Mouse (Mus musculus): ENCODE results near the gene Gm14409. TPM values are rescaled to one million over a fixed set of nuclear protein-coding genes. Genes with fewer than 3 reads are reported as not detected.
"Not testable (repeated sequence)": the region's sequence is repeated elsewhere in the genome, so short reads cannot be mapped to it uniquely, and the experiment has no call there.

Gm14409 gene
- not detected in 2 replicates for total RNA-seq (2015)
- total RNA-seq (2017) = 0.74 TPM in 1 of 2 replicates, not detected in the other

DNA sequence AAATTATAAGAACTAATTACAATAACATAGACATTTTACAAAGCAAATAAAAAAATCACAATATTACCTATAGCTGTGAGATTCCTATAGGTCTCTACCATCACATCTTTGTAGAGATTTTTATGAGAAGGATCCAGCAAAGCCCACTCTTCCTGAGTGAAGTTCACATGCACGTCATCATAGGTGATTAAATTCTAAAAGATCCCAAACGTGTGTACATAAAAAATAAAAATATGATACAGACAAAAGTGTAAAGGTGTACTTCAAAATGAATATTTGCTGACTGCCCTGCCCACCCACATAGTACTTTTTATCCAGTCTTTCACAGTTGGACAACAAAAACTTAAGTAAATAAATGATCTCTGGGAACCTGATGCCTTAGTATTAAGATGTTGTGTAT lies at the start of gene Gm14409:
Gene Gm14409, minus strand, starts transcription at position 101 of the 400 bp plus-strand sequence.
- not testable (repeated sequence) for ATAC-seq (replicated peaks; ENCODE audit: poor library complexity)

- not testable (repeated sequence) for ATAC-seq (replicated peaks; ENCODE audit: poor library complexity)
Measured at GRCm38 (mm10) chr2:177309627-177310026, 42.8 kb upstream of the Gm14409 start.

DNA sequence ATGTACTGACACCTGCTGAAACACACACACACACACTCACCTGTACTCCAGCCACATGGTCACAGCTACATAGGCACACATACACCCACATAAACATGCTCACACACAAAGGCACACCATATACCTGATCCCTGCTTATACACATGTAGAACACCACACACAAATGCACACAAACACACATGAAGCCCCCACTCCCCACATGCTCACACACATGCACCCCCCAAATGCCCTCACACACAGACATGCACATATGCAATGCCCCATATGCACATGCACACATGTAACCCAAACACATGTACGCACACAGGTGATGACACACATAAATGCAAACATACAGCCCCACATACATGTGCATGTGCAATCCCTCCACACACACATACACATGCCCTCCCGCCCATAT lies 38.1 kb upstream of the Gm14409 start:
- not testable (repeated sequence) for ATAC-seq (replicated peaks; ENCODE audit: poor library complexity)

DNA sequence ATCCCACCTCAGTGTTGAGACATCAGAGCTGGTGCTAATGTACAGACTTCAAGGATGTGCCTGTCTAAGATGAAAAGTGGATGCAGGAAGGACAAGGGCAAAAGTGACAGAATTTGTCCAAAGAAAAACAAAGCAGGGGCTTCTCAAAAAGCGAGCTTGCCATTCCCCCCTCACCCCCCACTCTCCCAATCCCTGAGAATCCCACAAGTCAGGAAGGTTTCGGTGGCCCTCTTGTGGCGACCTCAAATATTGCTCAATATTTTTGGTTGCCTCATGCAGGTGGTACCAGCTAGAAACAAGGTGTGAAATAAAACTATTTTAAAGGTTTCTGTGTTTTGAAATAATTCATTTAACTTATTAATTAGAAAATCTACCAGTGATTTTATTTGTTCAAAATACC lies 16.9 kb upstream of the Gm14409 start:
- not testable (repeated sequence) for ATAC-seq (replicated peaks; ENCODE audit: poor library complexity)

GRCm38 (mm10) chr2:177277754-177278153 lies 10.9 kb upstream of the Gm14409 start:
- not testable (repeated sequence) for ATAC-seq (replicated peaks; ENCODE audit: poor library complexity)

DNA sequence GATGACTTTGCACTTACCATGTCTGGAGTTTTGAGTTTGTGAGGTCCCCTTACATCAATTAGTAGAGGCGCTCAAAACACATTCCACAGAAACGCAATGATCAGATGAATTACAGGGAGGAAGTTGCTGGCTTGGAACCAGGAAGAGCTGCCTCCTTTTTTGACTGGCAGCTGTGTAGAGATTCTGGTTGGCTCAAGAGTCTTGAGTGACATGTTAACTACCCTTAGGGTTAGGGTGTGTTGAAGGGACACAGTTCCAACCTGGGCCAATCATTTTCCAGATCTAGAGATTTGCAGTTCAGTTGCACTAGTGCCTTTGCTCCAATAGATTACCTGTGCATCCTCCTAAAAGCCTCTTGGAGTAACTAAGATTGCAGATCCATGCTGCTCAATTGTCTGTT lies 5.4 kb upstream of the Gm14409 start:
- not testable (repeated sequence) for ATAC-seq (replicated peaks; ENCODE audit: poor library complexity)

DNA sequence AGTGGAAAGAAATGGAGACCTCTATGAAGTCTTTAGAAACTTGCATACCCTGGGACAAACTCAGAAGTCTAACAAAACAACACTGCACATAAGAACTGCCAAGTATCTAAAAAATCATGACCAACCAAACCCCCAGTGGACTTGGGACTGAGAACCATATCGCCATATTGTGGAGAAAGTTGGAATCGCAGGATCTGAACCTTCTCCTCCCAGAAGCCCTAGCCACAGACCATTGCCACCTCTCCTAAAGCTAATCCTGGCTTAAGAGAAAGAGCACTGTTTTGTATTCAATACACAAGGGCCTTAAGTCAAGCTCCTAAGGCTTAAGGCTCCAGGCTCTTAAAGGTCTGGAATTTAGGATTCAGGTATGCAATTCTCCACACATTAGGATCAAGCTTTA lies 19.4 kb downstream of the Gm14409 start:
- ATAC-seq (replicated peaks; ENCODE audit: poor library complexity) = not testable (repeated sequence)

GRCm38 (mm10) chr2:177230461-177230860 lies 36.4 kb downstream of the Gm14409 start:
- not testable (repeated sequence) for ATAC-seq (replicated peaks; ENCODE audit: poor library complexity)

Other genes starting within 250 kb of the Gm14409 start
- gene Gm14401, start 192.7 kb downstream of the Gm14409 start, total RNA-seq (2015) = 0.32 TPM in 1 of 2 replicates, not detected in the other
- not detected in 2 replicates for gene Gm14401, start 192.7 kb downstream of the Gm14409 start, total RNA-seq (2017)
- gene Gm14410, start 60.6 kb downstream of the Gm14409 start, total RNA-seq (2015) = 17.1 and 20.0 TPM in 2 replicates
- 11.4 and 14.2 TPM in 2 replicates for gene Gm14410, start 60.6 kb downstream of the Gm14409 start, total RNA-seq (2017)
- gene Gm14412, start 57.3 kb upstream of the Gm14409 start, total RNA-seq (2015) = 0.64 and 2.4 TPM in 2 replicates
- gene Gm14412, start 57.3 kb upstream of the Gm14409 start, total RNA-seq (2017) = 0.14 and 0.54 TPM in 2 replicates
- gene Gm14418, start 131.3 kb upstream of the Gm14409 start, total RNA-seq (2015) = 2.6 and 4.9 TPM in 2 replicates
- 1.6 and 4.4 TPM in 2 replicates for gene Gm14418, start 131.3 kb upstream of the Gm14409 start, total RNA-seq (2017)
- 9.1 and 11.9 TPM in 2 replicates for gene Zfp970, start 197.7 kb upstream of the Gm14409 start, total RNA-seq (2015)
- 11.0 and 12.3 TPM in 2 replicates for gene Zfp970, start 197.7 kb upstream of the Gm14409 start, total RNA-seq (2017)
- 5.8 and 9.2 TPM in 2 replicates for gene Gm14403, start 231.2 kb upstream of the Gm14409 start, total RNA-seq (2015)
- 4.9 and 8.5 TPM in 2 replicates for gene Gm14403, start 231.2 kb upstream of the Gm14409 start, total RNA-seq (2017)

Measured in megakaryocyte progenitor cell, adult 5-6 weeks (primary cell).